Mouse (Mus musculus) olfactory bulb, adult 2 months (tissue): ENCODE data around the gene Pcca.

Experiments used
- CTCF ChIP-seq: fragments of 200-500 bp; IDR thresholded peaks from 2 replicates; pipeline ENCODE4 v1.5.1; 2012; ENCODE audit warnings: low read depth, mild to moderate bottlenecking, low read length, moderate library complexity; ENCODE audit not compliant: insufficient read depth
- POLR2A ChIP-seq: fragments of 200-500 bp; IDR thresholded peaks from 2 replicates; pipeline ENCODE4 v1.6.1; 2012; ENCODE audit warnings: mild to moderate bottlenecking, low read depth, low read length, moderate library complexity; ENCODE audit not compliant: insufficient read depth

- no peak for TF ChIP-seq POLR2A
- TF ChIP-seq CTCF: no peak
Measured at GRCm38 (mm10) chr14:122612317-122612716, 78.2 kb downstream of the Pcca start.
